Mouse (Mus musculus) neutrophil, adult 83 days (primary cell): Measurements from ENCODE around the gene Spata33. TPM values are rescaled to one million over a fixed set of nuclear protein-coding genes. Genes with fewer than 3 reads are reported as not detected.

Source experiments
- total RNA-seq, 2 experiments: library from RNA; stranded (reverse); gene quantifications; one replicate each; pipeline ENCODE4 v1.2.4; 2023

Spata33 gene
- not detected for total RNA-seq

DNA sequence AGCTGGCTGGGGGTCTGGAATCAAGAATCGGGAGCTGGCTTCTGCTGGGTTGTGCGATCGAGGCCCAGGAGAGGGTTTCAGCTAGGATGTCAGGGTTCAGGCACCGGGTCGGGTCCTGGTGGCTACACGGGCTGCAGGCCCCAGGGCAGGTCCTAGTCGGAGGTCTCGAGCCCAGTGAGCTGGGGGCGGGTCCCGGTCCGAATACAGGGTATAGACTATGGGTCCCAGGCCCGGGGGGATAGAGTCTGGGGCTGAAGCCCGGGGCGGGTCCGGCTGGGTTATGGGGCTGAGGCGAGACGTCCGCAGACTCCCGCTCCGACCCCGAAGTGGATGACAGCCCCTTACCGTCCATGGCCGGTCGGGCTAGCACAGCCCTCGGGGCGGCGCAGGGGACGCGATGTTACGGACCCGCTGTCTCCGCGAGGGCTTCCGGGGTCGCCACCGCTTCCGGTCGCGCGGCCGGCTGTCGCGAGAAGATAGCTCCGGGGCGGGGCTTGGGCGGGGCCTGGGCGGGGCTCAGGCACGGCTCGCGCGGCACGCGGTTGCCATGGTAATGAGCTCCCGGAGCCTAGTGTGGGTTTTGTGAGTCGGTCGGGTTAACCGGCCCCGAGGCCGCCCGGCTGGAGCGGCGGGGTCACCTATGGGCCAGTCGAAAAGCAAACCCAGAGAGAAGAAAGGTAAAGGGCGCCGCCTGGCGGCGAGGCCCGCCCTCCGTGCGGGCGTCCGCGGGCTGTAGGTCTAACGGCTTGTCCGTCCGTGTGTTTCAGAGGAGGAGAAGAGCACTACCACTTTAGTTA, at the start of gene Spata33, which contains the start of gene Chmp1a:
TSS of gene Spata33 (plus strand) at position 512 of the 797 bp plus-strand sequence.
TSS of gene Chmp1a (minus strand) at position 443 of the 797 bp plus-strand sequence.

DNA sequence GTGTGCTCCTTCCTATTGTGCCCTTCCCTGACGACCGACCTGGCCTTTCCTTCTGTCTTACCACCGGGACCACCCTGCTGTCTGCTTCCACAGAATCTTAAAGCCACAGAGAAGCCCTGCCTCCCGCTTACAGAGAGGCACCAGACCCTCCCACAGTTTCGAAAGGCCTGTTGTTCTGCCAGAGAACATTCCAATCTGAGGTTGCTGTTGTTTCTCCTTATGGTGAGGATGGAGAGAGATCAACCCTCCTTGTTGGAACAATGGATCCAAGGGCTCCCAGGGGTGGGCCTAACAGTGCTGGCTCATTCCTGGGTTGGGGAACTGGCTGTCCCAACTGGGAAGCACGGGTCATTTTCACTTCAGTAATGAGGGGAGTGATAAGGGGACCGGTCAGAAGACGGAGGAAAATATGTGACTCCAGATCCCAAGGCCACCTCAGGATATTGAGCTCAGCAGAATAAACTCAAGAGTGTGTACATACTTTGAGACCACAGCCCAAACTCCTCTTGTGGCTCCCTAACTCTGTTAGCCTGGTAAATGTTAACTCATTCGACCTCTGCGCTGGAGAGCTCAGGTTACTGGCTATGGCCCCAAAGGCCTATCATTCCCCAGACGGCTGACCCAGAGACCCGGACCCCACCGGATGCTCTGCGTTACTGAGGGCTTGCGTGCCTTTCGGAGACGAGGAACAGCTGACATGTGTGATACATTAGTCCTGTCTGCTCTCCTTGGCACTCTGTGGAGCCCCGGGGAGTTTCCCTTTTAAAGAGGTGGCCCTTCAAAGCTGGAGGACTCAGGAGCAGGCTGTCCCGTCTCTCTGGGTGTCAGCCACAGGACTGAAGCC, 26.8 kb upstream of the Spata33 start, which contains the start of gene Dpep1:
TSS of gene Dpep1 (plus strand) at position 677 of the 844 bp plus-strand sequence.

GRCm38 (mm10) chr8:123224278-123225266, 11.9 kb downstream of the Spata33 start, which contains the start of gene Cdk10:
Gene Cdk10 (plus strand): TSS chr8:123224842.

GRCm38 (mm10) chr8:123235520-123236497, 23.2 kb downstream of the Spata33 start, which contains the start of gene Spata2l:
Gene Spata2l (minus strand): TSS chr8:123236233.

GRCm38 (mm10) chr8:123254099-123254885, 41.7 kb downstream of the Spata33 start, which contains the start of the genes Zfp276 and Vps9d1:
Gene Zfp276 (plus strand): TSS chr8:123254195.
Gene Vps9d1 (minus strand): TSS chr8:123254348.

Other genes with a start within 250 kb of the Spata33 start
- gene Ankrd11, start 170.6 kb upstream of the Spata33 start, total RNA-seq, result 100 to 1,000 TPM; 133 to 155 TPM
- gene Spg7, start 149.9 kb upstream of the Spata33 start, total RNA-seq, result 10 to 100 TPM; 31.3 to 32.6 TPM
- gene Rpl13, start 110.5 kb upstream of the Spata33 start, total RNA-seq, result 100 to 1,000 TPM; 435 to 532 TPM
- not detected for gene Cpne7, start 95.5 kb upstream of the Spata33 start, total RNA-seq
- gene Sult5a1, start 54.5 kb upstream of the Spata33 start, total RNA-seq, result under 1 TPM in 1 of 2 experiments, not detected in 1; 0.37 TPM
- not detected for gene Dpep1, start 26.6 kb upstream of the Spata33 start, total RNA-seq
- 10 to 100 TPM; 52.4 to 81.8 TPM for gene Chmp1a, start 69 bp upstream of the Spata33 start, total RNA-seq
- gene Cdk10, start 12.0 kb downstream of the Spata33 start, total RNA-seq, result 10 to 100 TPM; 27.1 TPM
- gene Spata2l, start 23.4 kb downstream of the Spata33 start, total RNA-seq, result 1 to 10 TPM; 4.2 to 4.7 TPM
- 10 to 100 TPM; 36.9 to 43.0 TPM for gene Zfp276, start 41.4 kb downstream of the Spata33 start, total RNA-seq
- gene Vps9d1, start 41.5 kb downstream of the Spata33 start, total RNA-seq, result 10 to 100 TPM; 38.2 to 42.2 TPM
- gene Fanca, start 105.7 kb downstream of the Spata33 start, total RNA-seq, result 10 to 100 TPM; 46.4 to 55.6 TPM
- under 1 TPM; 0.42 to 0.66 TPM for gene Spire2, start 119.9 kb downstream of the Spata33 start, total RNA-seq
- gene Tcf25, start 160.9 kb downstream of the Spata33 start, total RNA-seq, result 100 to 1,000 TPM; 125 to 150 TPM
- not detected for gene Mc1r, start 194.3 kb downstream of the Spata33 start, total RNA-seq
- gene Tubb3, start 198.6 kb downstream of the Spata33 start, total RNA-seq, result under 1 TPM in 1 of 2 experiments, not detected in 1; 0.55 TPM
- 10 to 100 TPM; 41.2 to 44.3 TPM for gene Def8, start 210.7 kb downstream of the Spata33 start, total RNA-seq